Mouse (Mus musculus): ENCODE results near the gene Olfr1026. TPM values are rescaled to one million over a fixed set of nuclear protein-coding genes. Genes with fewer than 3 reads are reported as not detected.

Olfr1026 gene
- total RNA-seq (2023), result not detected

DNA sequence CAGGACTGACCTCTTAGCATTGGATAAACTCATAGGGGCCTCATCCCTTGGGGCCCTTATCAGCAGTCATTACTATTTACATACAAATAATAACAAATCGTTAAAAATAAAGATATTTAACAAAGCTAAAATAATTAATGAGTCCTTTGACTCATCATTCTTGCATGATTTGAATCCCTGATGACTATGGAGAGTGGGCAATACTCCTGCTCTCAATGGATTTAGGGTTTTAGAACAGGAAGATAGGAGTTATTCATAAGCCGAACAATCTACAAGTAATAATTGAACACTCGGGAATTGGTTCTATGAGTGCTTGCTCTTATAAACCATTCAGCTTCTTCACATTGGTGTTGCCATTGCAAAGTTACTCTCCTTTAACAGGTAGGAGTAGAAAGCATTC is at the start of gene Olfr1026:
TSS of gene Olfr1026 (plus strand) at position 301 of the 400 bp plus-strand sequence.

DNA sequence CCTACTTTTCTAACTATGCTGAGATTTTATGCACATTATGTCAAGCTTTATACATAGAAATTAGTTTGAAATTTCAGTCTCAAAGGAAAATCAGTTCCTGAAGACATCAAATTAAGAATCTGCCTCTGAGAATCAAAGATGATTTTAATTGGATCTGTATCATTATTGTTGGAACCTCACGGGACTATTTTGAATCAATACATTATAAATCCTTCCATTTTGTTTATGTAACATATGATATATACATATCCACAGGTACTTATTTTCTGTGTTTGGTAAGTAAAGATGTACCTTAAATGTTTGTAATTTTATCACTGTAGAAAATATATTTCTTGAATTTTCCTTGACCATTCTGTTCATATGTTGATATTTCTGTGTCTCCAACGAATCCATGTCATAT is 36.0 kb upstream of the Olfr1026 start, which contains the start of gene Olfr1023:
TSS of gene Olfr1023 (plus strand) at position 301 of the 400 bp plus-strand sequence.

DNA sequence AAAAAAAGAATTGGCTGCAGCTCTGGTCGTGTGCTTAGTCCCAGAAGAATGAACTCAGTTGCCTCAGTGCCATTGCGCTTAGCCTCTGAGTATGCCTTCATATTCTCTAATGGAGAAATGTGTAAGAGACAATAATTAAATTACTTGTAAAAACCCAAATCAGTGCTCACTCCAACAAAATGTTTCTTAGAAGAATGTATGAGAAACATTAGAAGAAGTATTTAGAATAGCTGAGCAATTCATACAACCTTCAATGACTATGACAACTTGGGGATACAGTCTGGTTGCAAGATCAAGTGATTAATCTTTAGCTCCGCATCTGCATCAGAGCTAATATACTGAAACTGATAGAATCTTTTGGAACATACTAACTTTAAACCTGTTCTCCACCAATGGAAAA is 16.4 kb upstream of the Olfr1026 start, which contains the start of gene Olfr1024:
TSS of gene Olfr1024 (minus strand) at position 101 of the 400 bp plus-strand sequence.

DNA sequence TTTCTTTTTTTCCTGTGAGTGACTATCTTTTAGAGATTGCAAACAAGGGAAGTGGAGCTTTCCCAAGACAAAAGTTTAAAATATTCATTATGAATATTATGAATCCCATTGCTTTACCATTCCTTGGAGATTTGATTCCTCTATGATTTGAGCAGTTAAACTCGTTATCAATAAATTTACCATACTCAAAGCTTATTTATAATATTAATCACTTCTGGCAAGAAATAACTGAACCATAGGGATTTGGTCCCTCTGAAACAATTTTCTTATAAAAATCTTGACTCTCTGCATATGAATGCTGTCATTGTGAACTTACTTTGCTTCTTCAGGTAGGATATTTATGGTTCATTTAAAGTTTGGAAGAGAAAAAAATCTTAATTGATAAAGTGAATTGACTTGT is 6.5 kb upstream of the Olfr1026 start, which contains the start of gene Olfr1025-ps1:
TSS of gene Olfr1025-ps1 (plus strand) at position 301 of the 400 bp plus-strand sequence.

DNA sequence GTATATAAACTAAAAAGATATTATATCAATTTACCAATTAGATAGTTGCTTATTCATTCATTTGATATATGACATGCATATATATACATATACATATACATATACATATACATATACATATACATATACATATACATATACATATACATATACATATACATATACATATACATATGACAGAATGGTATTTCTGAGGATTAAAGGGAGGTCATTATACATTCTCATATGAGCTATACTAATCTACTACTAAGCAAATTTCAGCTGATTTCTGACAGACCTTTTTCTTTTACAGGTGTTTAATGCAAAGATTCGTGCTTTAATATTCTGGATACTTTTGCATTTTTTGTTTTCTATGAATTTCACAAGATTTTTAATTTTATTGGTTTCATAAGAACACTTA is 28.8 kb downstream of the Olfr1026 start, which contains the start of gene Olfr1028:
TSS of gene Olfr1028 (plus strand) at position 301 of the 400 bp plus-strand sequence.

DNA sequence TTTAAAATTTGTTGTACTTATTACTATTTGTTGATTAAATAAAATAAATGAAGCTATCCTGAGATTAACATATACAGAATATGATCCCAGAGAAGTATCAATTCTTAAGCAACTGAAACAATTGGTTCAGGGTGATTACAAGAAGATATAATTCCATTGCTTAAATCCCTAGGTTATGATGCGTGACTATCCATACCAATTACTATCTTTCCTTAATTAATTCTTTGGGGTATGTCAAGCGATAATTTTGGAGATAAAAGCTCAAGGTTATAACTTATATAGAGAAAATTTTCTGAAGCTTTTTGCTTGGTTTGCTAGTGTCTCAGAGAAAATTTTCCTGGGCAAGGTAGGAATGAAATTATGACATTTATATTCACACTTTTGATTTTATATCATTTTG is 52.2 kb downstream of the Olfr1026 start, which contains the start of gene Olfr1029:
TSS of gene Olfr1029 (plus strand) at position 301 of the 400 bp plus-strand sequence.

Other genes with a start within 250 kb of the Olfr1026 start
- not detected for gene Olfr1006, start 242.8 kb upstream of the Olfr1026 start, total RNA-seq (2023)
- gene Olfr1008, start 232.1 kb upstream of the Olfr1026 start, total RNA-seq (2023), result not detected
- not detected for gene Olfr1009, start 206.1 kb upstream of the Olfr1026 start, total RNA-seq (2023)
- gene Olfr1012, start 158.8 kb upstream of the Olfr1026 start, total RNA-seq (2023), result not detected
- not detected for gene Olfr1013, start 154.5 kb upstream of the Olfr1026 start, total RNA-seq (2023)
- gene Olfr1014, start 148.8 kb upstream of the Olfr1026 start, total RNA-seq (2023), result not detected
- not detected for gene Olfr1015, start 139.5 kb upstream of the Olfr1026 start, total RNA-seq (2023)
- gene Olfr1016, start 119.0 kb upstream of the Olfr1026 start, total RNA-seq (2023), result not detected
- not detected for gene Olfr1018, start 103.1 kb upstream of the Olfr1026 start, total RNA-seq (2023)
- not detected for gene Olfr1019, start 76.1 kb upstream of the Olfr1026 start, total RNA-seq (2023)
- not detected for gene Olfr1020, start 74.5 kb upstream of the Olfr1026 start, total RNA-seq (2023)
- gene Olfr1022, start 53.0 kb upstream of the Olfr1026 start, total RNA-seq (2023), result not detected
- not detected for gene Olfr1023, start 35.9 kb upstream of the Olfr1026 start, total RNA-seq (2023)
- gene Olfr1024, start 16.5 kb upstream of the Olfr1026 start, total RNA-seq (2023), result not detected
- gene Olfr1025-ps1, start 6.4 kb upstream of the Olfr1026 start, total RNA-seq (2023), result not detected
- not detected for gene Olfr1028, start 28.9 kb downstream of the Olfr1026 start, total RNA-seq (2023)
- not detected for gene Olfr1029, start 52.3 kb downstream of the Olfr1026 start, total RNA-seq (2023)
- not detected for gene Olfr1030, start 57.7 kb downstream of the Olfr1026 start, total RNA-seq (2023)
- gene Olfr1031, start 68.7 kb downstream of the Olfr1026 start, total RNA-seq (2023), result not detected
- not detected for gene Olfr1032, start 84.0 kb downstream of the Olfr1026 start, total RNA-seq (2023)
- not detected for gene Olfr1033, start 99.1 kb downstream of the Olfr1026 start, total RNA-seq (2023)
- not detected for gene Olfr1034, start 124.3 kb downstream of the Olfr1026 start, total RNA-seq (2023)
- not detected for gene Olfr1036, start 152.4 kb downstream of the Olfr1026 start, total RNA-seq (2023)
- not detected for gene Olfr1037, start 165.8 kb downstream of the Olfr1026 start, total RNA-seq (2023)
- gene Olfr1039, start 214.4 kb downstream of the Olfr1026 start, total RNA-seq (2023), result not detected
- not detected for gene Olfr1040, start 225.2 kb downstream of the Olfr1026 start, total RNA-seq (2023)
- not detected for gene Olfr1042, start 240.3 kb downstream of the Olfr1026 start, total RNA-seq (2023)
- not detected for gene Olfr1043, start 246.0 kb downstream of the Olfr1026 start, total RNA-seq (2023)

Data from monocyte, adult 59 days (primary cell).